Mouse (Mus musculus) neural tube, embryonic 12.5 days (tissue): ENCODE results near the gene Bptf. TPM values are rescaled to one million over a fixed set of nuclear protein-coding genes. Genes with fewer than 3 reads are reported as not detected.
"Not testable (repeated sequence)": the region's sequence is repeated elsewhere in the genome, so short reads cannot be mapped to it uniquely, and the experiment has no call there.

ENCODE experiments used
- ATAC-seq: fragments of 200-750 bp; cut with Nextera tagmentation; 2 replicates; pipeline ENCODE4 v1.8.0; 2017; ENCODE audit warnings: low read depth, mild to moderate bottlenecking, moderate TSS enrichment, moderate library complexity; ENCODE audit not compliant: low FRiP score
- H3K27ac ChIP-seq: fragments of 300-500 bp; sonication (generic); 2 replicates; pipeline ENCODE4 v1.5.1; 2016
- H3K27me3 ChIP-seq: fragments of 300-500 bp; sonication (generic); replicated peaks from 2 replicates; pipeline ENCODE4 v1.6.1; 2016; ENCODE audit warnings: mild to moderate bottlenecking
- H3K36me3 ChIP-seq: fragments of 300-500 bp; sonication (generic); 2 replicates; pipeline ENCODE4 v1.6.1; 2016; ENCODE audit warnings: mild to moderate bottlenecking
- H3K4me1 ChIP-seq: fragments of 300-500 bp; sonication (generic); 2 replicates; pipeline ENCODE4 v1.6.1; 2016
- H3K4me2 ChIP-seq: fragments of 300-500 bp; sonication (generic); replicated peaks from 2 replicates; pipeline ENCODE4 v1.6.1; 2016; ENCODE audit warnings: mild to moderate bottlenecking
- H3K4me3 ChIP-seq: fragments of 300-500 bp; sonication (generic); 2 replicates; pipeline ENCODE4 v1.5.1; 2016
- H3K9ac ChIP-seq: fragments of 300-500 bp; sonication (generic); 2 replicates; pipeline ENCODE4 v1.6.1; 2016; ENCODE audit warnings: mild to moderate bottlenecking
- H3K9me3 ChIP-seq: fragments of 300-500 bp; sonication (generic); 2 replicates; pipeline ENCODE4 v1.6.1; 2016; ENCODE audit warnings: mild to moderate bottlenecking
- WGBS: fragments of 180-500 bp; shearing (Covaris S2); methylation state at CpG from one replicate; pipeline ENCODE4 v1.1.7; 2016; 5-methylcytosine and 5-hydroxymethylcytosine counted together
- polyA plus RNA-seq: library from polyadenylated mRNA; unstranded; fragments of >200 nt; fragmentation: Nextera tagmentation; extraction: Ambion mirVana; gene quantifications from 2 replicates; pipeline ENCODE4 v1.2.1, GENCODE M21; 2016

Bptf gene
- polyA plus RNA-seq, 1 experiment from 2014 or later: 35.6 TPM

DNA sequence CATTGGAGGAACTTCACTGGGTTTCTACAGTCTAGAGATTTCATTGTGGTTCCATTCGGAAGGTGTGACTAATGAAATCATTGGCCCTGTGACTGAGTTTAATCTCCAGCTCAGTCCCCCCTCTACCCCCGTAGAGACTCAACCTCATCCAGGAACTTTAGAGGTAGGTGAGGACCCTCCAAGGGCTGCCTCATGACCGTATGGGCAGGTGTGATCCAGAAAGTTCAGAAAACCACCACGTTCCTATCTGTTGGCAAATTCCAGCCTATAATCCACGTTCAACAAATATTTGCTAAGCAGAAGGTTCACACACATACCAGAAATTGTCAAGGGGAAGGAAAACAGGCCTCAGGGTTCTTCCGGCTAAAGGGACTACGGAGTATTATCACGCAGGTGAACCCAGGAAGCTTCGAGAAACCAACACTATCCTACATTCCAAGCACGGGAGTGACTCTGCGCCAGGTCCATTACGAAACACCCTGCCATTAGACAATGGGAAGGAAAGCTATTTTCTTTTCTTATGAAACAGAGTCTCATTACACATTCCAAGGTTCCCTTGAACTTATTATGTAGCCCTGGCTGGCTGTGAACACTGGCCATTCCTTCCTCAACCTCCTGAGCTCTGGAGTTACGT, 109.8 kb downstream of the Bptf start:
- H3K36me3 ChIP-seq: no peaks in the 10 kb centered on the region
- 92% methylated on average over 13 of the region's 13 CpGs for WGBS
- H3K4me2 ChIP-seq: no peak overlapping the region
- H3K27me3 ChIP-seq: no peaks in the 10 kb centered on the region
- peaks cover 27% of the 10 kb centered on the region for H3K4me1 ChIP-seq
- ATAC-seq: no peak
- no peak overlapping the region for H3K27ac ChIP-seq
- H3K9ac ChIP-seq: no peak overlapping the region
- no peaks in the 10 kb centered on the region for H3K9me3 ChIP-seq
- no peak overlapping the region for H3K4me3 ChIP-seq

DNA sequence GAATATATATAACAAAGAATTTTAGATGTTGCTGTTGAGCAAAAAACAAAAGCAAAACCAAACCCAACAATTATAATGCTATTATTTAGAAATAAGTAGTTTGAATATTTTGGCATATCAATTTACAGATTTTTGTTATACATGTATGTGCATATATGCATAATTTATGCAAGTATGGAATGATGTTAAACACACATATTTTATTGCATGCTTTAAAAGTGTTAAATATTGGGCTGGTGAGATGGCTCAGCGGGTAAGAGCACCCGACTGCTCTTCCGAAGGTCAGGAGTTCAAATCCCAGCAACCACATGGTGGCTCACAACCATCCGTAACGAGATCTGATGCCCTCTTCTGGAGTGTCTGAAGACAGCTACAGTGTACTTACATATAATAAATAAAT, 112.2 kb downstream of the Bptf start:
- not testable (repeated sequence) for H3K27ac ChIP-seq, H3K36me3 ChIP-seq, H3K9ac ChIP-seq, H3K4me3 ChIP-seq, H3K4me2 ChIP-seq, H3K4me1 ChIP-seq, H3K9me3 ChIP-seq, H3K27me3 ChIP-seq, ATAC-seq
- WGBS: 88% methylated on average over 5 of the region's 5 CpGs

DNA sequence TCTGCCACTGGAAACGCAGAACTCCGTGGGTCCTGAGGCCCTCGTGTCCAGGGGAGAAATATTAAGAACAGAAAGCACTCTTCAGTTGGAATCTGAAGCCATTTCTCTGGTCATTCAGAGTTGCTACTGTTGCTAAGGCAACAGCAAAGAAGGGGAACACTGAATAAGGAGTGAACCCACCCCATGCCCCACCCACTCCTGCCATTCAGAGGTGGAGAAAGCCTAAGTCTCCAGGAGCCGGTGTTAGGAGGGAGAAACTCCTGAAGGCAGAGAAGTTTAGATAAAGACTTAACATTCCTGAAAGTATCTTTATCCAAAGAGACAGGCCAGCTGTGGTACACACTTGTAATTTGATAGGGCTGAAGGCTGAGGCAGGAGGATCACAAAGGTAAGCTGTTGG, 112.6 kb downstream of the Bptf start:
- Histone ChIP-seq H3K9me3 (no peaks in the 10 kb centered on the region), H3K4me2 (no peak overlapping the region), H3K9ac (no peak overlapping the region), H3K36me3 (no peaks in the 10 kb centered on the region), H3K27me3 (no peaks in the 10 kb centered on the region), H3K27ac (no peak overlapping the region), H3K4me3 (no peak overlapping the region), H3K4me1 (peaks cover 3% of the 10 kb centered on the region; the same call in 1 of the 2 replicates)
- 50% methylated on average over 4 of the region's 4 CpGs for WGBS
- no peak for ATAC-seq

DNA sequence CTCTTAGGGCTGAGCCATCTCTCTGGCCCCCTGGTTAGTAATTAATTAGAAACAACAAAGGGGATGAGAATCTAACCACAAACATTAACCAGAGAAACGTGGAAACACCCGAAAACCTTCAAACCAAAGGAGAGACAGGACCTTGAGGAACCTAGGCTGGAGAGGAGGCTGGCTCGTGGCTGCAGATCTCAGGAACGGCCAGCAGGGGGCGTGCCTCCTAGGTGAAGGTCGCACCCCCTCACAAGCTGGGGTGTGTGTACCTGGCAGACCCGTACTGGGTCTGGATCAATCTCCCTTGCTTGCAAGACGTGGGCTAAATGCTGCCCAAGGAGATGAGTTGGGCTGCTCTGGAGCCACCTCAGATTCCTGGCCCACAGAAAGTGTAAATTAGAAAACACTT, 113.3 kb downstream of the Bptf start:
- no peak for ATAC-seq
- Histone ChIP-seq H3K4me2 (no peak overlapping the region), H3K4me1 (no peaks in the 10 kb centered on the region), H3K9me3 (no peaks in the 10 kb centered on the region), H3K9ac (no peak overlapping the region), H3K4me3 (no peak overlapping the region), H3K27me3 (no peaks in the 10 kb centered on the region), H3K27ac (no peak overlapping the region), H3K36me3 (no peaks in the 10 kb centered on the region)
- 29% methylated on average over 8 of the region's 8 CpGs for WGBS

DNA sequence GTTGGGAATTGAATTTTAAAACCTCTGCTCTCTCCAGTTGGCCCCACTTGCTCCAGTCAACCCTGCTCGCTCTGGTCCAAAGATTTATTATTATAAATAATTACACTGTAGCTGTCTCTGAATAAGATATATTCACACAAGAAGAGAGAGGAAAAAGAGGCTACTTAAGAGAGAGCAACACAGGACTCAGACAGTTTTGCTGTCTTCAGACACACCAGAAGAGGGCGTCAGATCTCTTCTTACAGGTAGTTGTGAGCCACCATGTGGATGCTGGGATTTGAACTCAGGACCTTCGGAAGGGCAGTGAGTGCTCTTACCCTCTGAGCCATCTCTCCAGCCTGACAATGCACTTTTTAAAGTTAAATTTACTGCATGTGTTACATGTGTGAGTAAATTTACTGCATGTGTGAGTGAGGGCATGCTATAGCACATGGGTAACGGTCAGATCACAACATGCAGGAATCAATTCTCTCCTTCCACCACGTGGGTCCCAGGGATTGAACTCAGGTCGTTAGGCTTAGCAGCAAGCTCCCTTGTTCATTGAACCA, 114.5 kb downstream of the Bptf start:
- Histone ChIP-seq H3K4me2 (no peak overlapping the region), H3K27me3 (no peaks in the 10 kb centered on the region), H3K9ac (no peak overlapping the region), H3K27ac (no peak overlapping the region), H3K36me3 (no peaks in the 10 kb centered on the region), H3K4me1 (no peaks in the 10 kb centered on the region), H3K9me3 (no peaks in the 10 kb centered on the region), H3K4me3 (no peak overlapping the region)
- no peak for ATAC-seq
- 63% methylated on average over 6 of the region's 6 CpGs for WGBS

DNA sequence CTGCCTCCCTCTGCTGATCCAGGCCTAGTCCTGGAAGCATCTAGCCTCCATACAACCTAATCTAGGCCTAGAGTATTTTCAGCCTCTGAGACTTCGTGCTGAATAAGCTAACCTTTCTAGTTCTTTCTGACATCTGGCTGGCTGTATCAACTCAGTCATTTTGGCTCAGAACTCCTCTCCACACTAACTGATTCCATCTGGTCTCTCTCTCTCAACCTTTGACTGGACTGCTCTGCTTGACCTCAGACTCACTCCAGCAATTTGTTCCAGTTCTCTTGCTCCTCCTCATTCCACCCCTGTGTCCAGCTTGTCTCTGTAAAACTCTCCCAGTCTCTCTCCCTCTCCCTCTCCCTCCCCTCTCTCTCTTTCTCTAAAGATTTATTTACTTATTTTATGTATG, 115.0 kb downstream of the Bptf start:
- Histone ChIP-seq H3K4me3 (no peak overlapping the region), H3K4me1 (peaks cover 3% of the 10 kb centered on the region; the same call in 1 of the 2 replicates), H3K4me2 (no peak overlapping the region), H3K9me3 (no peaks in the 10 kb centered on the region), H3K36me3 (no peaks in the 10 kb centered on the region), H3K9ac (no peak overlapping the region), H3K27me3 (no peaks in the 10 kb centered on the region), H3K27ac (no peak overlapping the region)
- WGBS: 56% methylated on average over 1 of the region's 1 CpGs
- no peak for ATAC-seq

DNA sequence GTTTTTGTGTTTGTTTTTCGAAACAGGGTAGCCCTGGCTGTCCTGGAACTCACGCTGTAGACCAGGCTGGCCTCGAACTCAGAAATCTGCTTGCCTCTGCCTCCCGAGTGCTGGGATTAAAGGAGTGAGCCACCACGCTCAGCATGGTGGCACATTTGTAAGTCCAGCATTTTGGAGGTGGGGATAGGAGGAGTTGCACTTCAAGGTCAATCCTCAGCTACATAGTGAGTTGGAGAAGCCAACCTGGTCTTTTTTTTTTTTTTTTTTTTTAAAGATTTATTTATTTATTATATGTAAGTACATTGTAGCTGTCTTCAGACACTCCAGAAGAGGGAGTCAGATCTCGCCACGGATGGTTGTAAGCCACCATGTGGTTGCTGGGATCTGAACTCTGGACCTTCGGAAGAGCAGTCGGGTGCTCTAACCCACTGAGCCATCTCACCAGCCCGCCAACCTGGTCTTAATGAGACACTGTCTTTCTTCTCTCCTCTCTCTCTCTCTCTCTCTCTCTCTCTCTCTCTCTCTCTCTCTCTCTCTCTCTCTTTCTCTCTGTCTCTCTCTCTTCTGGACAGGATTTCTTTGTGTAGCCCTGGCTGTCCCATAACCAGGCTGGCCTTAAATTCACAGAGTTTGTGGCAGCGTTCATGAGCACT, 116.3 kb downstream of the Bptf start:
- not testable (repeated sequence) for ATAC-seq, H3K36me3 ChIP-seq, H3K4me1 ChIP-seq, H3K9me3 ChIP-seq, H3K4me3 ChIP-seq, H3K27ac ChIP-seq, H3K27me3 ChIP-seq, H3K4me2 ChIP-seq, H3K9ac ChIP-seq
- WGBS: 71% methylated on average over 11 of the region's 11 CpGs

DNA sequence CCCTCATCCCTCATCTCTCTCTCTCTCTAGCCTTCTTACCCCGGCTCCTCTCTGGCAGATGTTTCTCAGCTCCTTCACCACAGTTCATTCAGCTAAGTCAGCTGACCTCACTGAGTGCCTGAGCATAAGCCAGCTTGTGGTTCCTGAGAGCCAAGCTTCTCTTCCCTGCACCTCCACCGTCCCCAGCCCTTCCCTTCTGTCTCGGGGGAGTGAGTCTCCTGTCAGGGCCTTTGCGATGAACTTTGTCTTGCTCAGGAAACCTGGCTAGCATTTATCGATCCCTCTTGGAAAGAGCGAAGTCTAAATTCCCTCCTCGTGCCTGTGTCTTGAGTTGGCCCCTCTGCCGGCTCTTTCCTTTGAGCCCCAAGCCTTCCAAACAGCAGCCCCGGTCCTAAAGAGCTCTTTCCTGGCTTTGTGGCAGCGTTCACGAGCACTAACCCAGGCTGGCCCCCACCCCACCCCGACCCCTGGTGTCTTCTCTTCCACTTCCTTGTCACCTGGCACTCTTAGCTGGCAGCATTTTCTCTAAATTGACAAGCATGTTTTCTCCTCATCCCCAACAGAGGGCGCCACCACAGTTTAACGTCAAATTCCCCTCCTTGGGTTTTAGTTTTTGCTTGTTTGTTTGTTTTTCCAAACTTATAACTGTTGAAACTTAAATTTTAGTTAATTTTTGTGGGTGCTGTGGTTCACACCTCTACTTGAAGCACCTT, 117.2 kb downstream of the Bptf start:
- Histone ChIP-seq H3K4me3 (no peak overlapping the region), H3K9me3 (no peaks in the 10 kb centered on the region), H3K27me3 (no peaks in the 10 kb centered on the region), H3K4me1 (peaks cover 8% of the 10 kb centered on the region; the same call in 1 of the 2 replicates), H3K36me3 (no peaks in the 10 kb centered on the region), H3K4me2 (no peak overlapping the region; the same call in 1 of the 2 replicates), H3K27ac (no peak overlapping the region), H3K9ac (no peak overlapping the region)
- ATAC-seq: no peak
- 43% methylated on average over 14 of the region's 14 CpGs for WGBS

DNA sequence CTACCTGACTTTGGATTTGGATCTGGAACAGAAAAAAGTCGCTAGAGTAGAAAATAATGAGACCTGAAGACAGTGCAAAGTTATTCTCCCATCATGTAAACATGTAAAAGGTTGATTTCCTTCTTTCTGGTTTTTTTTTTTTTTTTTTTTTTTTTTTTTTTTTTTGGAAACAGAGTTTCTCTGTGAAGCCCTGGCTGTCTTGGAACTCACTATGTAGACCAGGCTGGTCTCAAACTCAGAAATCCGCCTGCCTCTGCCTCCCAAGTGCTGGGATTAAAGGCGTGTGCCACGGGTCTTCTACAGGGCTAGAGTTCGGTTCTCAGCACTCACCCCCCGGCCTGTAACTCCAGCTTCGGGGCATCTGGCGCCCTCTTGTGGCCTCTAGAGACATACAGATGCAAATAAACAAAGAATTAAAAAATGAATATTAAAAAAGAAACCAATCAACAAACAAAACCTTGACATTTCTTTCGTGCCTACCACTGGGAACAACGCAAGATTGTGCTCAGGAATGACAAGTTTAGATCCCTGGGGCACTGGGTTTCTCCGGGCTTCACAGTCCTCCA, 117.8 kb downstream of the Bptf start:
- Histone ChIP-seq H3K27me3 (no peaks in the 10 kb centered on the region), H3K4me3 (no peak overlapping the region), H3K36me3 (no peaks in the 10 kb centered on the region), H3K4me1 (peaks cover 8% of the 10 kb centered on the region; the same call in 1 of the 2 replicates), H3K27ac (no peak overlapping the region), H3K4me2 (no peak overlapping the region), H3K9me3 (no peaks in the 10 kb centered on the region), H3K9ac (no peak overlapping the region)
- no peak for ATAC-seq
- WGBS: 78% methylated on average over 11 of the region's 11 CpGs

DNA sequence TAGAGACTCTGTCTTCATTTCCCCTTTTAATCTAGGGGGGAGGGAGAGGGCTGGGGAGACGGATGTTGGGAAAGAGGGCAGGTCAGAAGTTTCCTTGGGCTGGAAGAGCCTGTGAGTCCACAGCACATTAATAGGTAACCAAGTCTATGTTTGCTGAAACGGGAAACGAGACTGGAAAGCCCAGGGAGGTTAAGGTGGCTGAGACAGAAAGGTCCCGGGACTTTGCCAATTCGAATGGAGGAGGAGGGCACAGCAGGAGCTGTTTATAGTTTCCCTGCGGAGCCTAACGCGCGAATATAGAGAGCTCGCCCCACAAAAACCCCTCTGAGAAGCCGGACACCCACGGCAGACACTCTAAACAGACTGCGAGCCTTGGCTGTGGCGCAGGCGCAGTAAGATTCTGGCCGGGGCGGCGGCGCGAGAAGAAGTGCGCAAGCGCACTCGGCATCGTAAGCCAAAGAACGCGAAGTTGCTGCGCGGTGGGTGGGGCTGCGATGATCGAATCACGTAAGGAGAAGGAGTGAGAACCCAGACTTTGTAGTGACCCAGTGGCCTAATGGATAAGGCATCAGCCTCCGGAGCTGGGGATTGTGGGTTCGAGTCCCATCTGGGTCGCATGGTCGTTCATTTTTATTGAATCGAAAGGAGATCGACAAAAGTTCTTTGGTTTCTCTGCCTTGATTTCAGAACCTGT, 119.5 kb downstream of the Bptf start:
- WGBS: under 1% methylated on average over 37 of the region's 37 CpGs
- H3K36me3 ChIP-seq: no peaks in the 10 kb centered on the region
- peak overlapping the region; percentile 52 for H3K4me3 ChIP-seq
- peak overlapping the region; percentile 60 for H3K4me2 ChIP-seq
- H3K27me3 ChIP-seq: no peaks in the 10 kb centered on the region
- H3K27ac ChIP-seq: peak overlapping the region; percentile 64
- H3K4me1 ChIP-seq: peaks cover 8% of the 10 kb centered on the region; the same call in 1 of the 2 replicates
- H3K9me3 ChIP-seq: no peaks in the 10 kb centered on the region
- peak; percentile 92 for ATAC-seq
- H3K9ac ChIP-seq: peak overlapping the region; percentile 66

DNA sequence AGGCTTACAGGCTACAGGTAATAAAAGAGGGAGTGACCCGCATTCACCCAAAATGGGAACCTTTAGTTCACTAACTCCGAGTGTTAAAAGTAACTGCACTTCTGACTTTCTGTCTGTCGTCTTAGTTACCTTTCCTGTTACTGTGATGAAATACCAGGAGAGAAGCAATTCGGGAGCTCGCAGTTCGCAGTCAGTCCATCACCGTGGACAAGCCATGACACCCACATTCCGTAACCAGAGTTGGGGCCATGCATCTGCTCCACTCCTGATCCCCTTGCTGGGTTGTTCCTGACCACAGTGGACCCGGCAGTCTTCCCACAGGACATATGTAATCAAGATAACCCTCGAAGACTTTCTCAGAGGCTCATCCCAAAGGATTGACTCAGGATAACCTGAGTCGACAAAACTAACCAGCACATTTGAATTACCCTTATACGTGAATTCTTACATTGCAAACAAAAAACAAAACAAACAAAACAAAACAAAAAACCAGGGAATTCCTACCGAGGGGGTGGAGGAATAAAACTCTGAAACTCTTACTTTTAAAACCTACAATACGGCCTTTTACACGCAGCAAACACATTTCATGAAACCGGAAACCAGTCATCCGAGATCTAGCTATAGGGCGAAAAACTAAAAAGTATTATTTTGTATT, 120.1 kb downstream of the Bptf start:
- no peaks in the 10 kb centered on the region for H3K9me3 ChIP-seq
- no peak for ATAC-seq
- no peaks in the 10 kb centered on the region for H3K27me3 ChIP-seq
- H3K9ac ChIP-seq: peak overlapping the region; percentile 66
- H3K4me1 ChIP-seq: peaks cover 8% of the 10 kb centered on the region; the same call in 1 of the 2 replicates
- H3K4me2 ChIP-seq: peak overlapping the region; percentile 60
- peak overlapping the region; percentile 52 for H3K4me3 ChIP-seq
- WGBS: 38% methylated on average over 18 of the region's 18 CpGs
- no peaks in the 10 kb centered on the region for H3K36me3 ChIP-seq
- peak overlapping the region; percentile 64 for H3K27ac ChIP-seq
